Mouse (Mus musculus) C2C12 (cell line): ENCODE results near the gene Disp2. TPM values are rescaled to one million over a fixed set of nuclear protein-coding genes. Genes with fewer than 3 reads are reported as not detected.
A peak's percentile ranks its signal among the peaks of the same experiment; 100 is the strongest.

ENCODE experiments used
- H3K27me3 ChIP-seq: one replicate; pipeline ENCODE4 v1.6.1; 2011; ENCODE audit not compliant: control insufficient read depth, insufficient read depth, insufficient read length
- H3K36me3 ChIP-seq: one replicate; pipeline ENCODE4 v1.6.1; 2011; ENCODE audit not compliant: control insufficient read depth, insufficient read depth
- H3K4me3 ChIP-seq: one replicate; pipeline ENCODE4 v1.5.1; 2011; ENCODE audit warnings: mild to moderate bottlenecking, control low read depth; ENCODE audit not compliant: poor library complexity, insufficient read depth, severe bottlenecking
- H3K79me2 ChIP-seq: one replicate; pipeline ENCODE4 v1.6.1; 2011; ENCODE audit not compliant: control insufficient read depth, insufficient read depth
- H3K79me3 ChIP-seq: one replicate; pipeline ENCODE4 v1.6.1; 2011; ENCODE audit warnings: low read depth, control low read depth
- H3ac ChIP-seq: one replicate; pipeline ENCODE3; 2011; ENCODE audit warnings: low read depth; ENCODE audit not compliant: control insufficient read depth, insufficient read length
- CEBPB ChIP-seq: IDR thresholded peaks from one replicate; pipeline ENCODE4 v1.6.1; 2011; ENCODE audit warnings: low read depth, mild to moderate bottlenecking, control low read depth, moderate library complexity
- CTCF ChIP-seq: IDR thresholded peaks from one replicate; pipeline ENCODE4 v1.5.1; 2011; ENCODE audit not compliant: control insufficient read depth, insufficient read depth, insufficient read length
- FOSL1 ChIP-seq: IDR thresholded peaks from one replicate; pipeline ENCODE4 v1.8.0; 2011; ENCODE audit warnings: mild to moderate bottlenecking, low read length; ENCODE audit not compliant: poor library complexity, insufficient read depth, severe bottlenecking
- MAX ChIP-seq: IDR thresholded peaks from one replicate; pipeline ENCODE4 v1.6.1; 2011; ENCODE audit warnings: mild to moderate bottlenecking, control low read depth
- MYOD1 ChIP-seq: IDR thresholded peaks from one replicate; pipeline ENCODE4 v1.6.1; 2011; ENCODE audit warnings: low read depth; ENCODE audit not compliant: control insufficient read depth, insufficient read length
- MYOG ChIP-seq: IDR thresholded peaks from one replicate; pipeline ENCODE4 v1.6.1; 2011; ENCODE audit not compliant: control insufficient read depth, insufficient read length; ENCODE audit errors: extremely low read depth
- USF1 ChIP-seq: IDR thresholded peaks from one replicate; pipeline ENCODE4 v1.6.1; 2011; ENCODE audit warnings: low read depth, mild to moderate bottlenecking, control low read depth, moderate library complexity
- polyA plus RNA-seq: library from polyadenylated mRNA; unstranded; fragments of >200 nt; fragmentation: generic; extraction: Trizol; gene quantifications from one replicate; pipeline ENCODE4 v1.2.1, GENCODE M21; 2012; ENCODE audit warnings: missing spikeins

Gene Disp2
- polyA plus RNA-seq, 1 experiment, result 0.05 TPM

- H3K4me3 ChIP-seq, result no peak overlapping the region
- no peaks in the 10 kb centered on the region for H3K79me3 ChIP-seq
- no peak overlapping the region for H3ac ChIP-seq
- no peaks in the 10 kb centered on the region for H3K36me3 ChIP-seq
- no peaks in the 10 kb centered on the region for H3K79me2 ChIP-seq
- TF ChIP-seq MAX (no peak), MYOG (no peak), CEBPB (no peak), USF1 (no peak), MYOD1 (no peak), CTCF (no peak), FOSL1 (no peak)
- H3K27me3 ChIP-seq, result peaks cover 4% of the 10 kb centered on the region
Observed at GRCm38 (mm10) chr2:118786525-118786924, 7.0 kb downstream of the Disp2 start.

- H3K27me3 ChIP-seq, result peaks cover 4% of the 10 kb centered on the region
- no peaks in the 10 kb centered on the region for H3K79me2 ChIP-seq
- TF ChIP-seq CEBPB (no peak), USF1 (no peak), MAX (no peak), MYOD1 (no peak), MYOG (no peak), CTCF (no peak), FOSL1 (no peak)
- H3K4me3 ChIP-seq, result no peak overlapping the region
- no peak overlapping the region for H3ac ChIP-seq
- no peaks in the 10 kb centered on the region for H3K79me3 ChIP-seq
- H3K36me3 ChIP-seq, result no peaks in the 10 kb centered on the region
Observed at GRCm38 (mm10) chr2:118789501-118789900, 10.0 kb downstream of the Disp2 start.

DNA sequence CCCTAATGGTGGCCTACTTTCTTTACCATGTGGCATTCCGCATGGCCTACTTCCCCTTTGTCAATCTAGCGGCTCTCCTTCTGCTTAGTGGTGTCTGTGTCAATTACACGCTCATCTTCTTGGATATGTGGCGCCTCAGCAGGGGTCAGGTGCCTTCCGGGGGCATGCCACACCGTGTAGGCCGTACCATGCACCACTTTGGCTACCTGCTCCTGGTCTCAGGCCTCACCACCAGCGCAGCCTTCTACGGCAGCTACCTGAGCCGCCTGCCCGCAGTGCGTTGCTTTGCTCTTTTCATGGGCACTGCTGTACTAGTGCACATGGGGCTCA is 10.7 kb downstream of the Disp2 start:
- peak overlapping the region; percentile 6 for H3ac ChIP-seq
- peaks cover 4% of the 10 kb centered on the region for H3K27me3 ChIP-seq
- no peak overlapping the region for H3K4me3 ChIP-seq
- TF ChIP-seq MYOD1 (no peak), CTCF (no peak), USF1 (no peak), FOSL1 (no peak), CEBPB (no peak), MYOG (no peak), MAX (no peak)
- H3K79me2 ChIP-seq, result no peaks in the 10 kb centered on the region
- H3K79me3 ChIP-seq, result no peaks in the 10 kb centered on the region
- H3K36me3 ChIP-seq, result no peaks in the 10 kb centered on the region

DNA sequence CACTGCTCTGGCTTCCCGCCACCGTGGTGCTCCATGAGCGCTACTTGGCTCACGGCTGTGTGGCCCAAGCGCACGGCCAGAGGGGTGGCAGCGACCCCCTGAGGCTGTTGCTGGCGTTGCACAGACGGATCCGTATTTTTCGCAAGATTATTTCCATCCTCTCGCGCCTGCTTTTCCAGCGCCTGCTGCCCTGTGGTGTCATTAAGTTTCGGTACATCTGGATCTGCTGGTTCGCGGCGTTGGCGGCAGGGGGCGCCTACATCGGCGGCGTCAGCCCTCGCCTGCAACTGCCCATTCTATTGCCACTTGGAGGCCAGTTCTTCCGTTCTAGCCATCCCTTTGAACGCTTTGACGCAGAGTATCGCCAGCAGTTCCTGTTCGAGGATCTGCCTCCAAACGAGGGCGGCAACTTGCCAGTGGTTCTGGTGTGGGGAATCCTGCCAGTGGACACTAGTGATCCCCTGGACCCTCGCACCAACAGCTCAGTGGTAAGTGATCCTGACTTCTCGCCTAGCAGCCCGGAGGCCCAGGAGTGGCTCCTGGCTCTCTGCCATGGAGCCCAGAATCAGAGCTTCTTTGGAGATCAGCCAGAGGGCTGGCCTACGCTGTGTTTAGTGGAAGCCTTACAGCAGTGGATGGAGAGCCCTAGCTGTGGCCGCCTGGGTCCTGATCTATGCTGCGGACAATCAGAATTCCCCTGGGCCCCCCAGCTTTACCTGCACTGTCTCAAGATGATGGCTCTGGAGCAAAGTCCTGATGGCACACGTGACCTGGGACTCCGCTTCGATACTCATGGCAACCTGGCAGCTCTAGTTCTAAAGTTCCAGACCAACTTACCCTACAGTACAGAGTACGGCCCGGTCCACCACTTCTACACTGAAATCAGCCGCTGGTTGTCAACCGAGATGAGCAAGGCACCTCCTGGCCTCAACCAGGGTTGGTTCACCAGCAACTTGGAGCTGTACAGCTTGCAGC is 11.3 kb downstream of the Disp2 start:
- TF ChIP-seq CTCF (peak; percentile 63), MAX (no peak)
- H3K79me3 ChIP-seq, result no peaks in the 10 kb centered on the region
- H3K27me3 ChIP-seq, result peaks cover 4% of the 10 kb centered on the region
- H3ac ChIP-seq, result peak overlapping the region; percentile 6
- no peaks in the 10 kb centered on the region for H3K36me3 ChIP-seq
- H3K79me2 ChIP-seq, result no peaks in the 10 kb centered on the region
- no peak overlapping the region for H3K4me3 ChIP-seq

- Histone ChIP-seq H3K27me3 (peaks cover 4% of the 10 kb centered on the region), H3K79me3 (no peaks in the 10 kb centered on the region), H3ac (no peak overlapping the region), H3K79me2 (no peaks in the 10 kb centered on the region), H3K4me3 (no peak overlapping the region), H3K36me3 (no peaks in the 10 kb centered on the region)
- no peak for TF ChIP-seq MYOG
- TF ChIP-seq MYOD1, result no peak
- TF ChIP-seq MAX, result no peak
- no peak for TF ChIP-seq FOSL1
Observed at GRCm38 (mm10) chr2:118791591-118792258, 12.2 kb downstream of the Disp2 start.

DNA sequence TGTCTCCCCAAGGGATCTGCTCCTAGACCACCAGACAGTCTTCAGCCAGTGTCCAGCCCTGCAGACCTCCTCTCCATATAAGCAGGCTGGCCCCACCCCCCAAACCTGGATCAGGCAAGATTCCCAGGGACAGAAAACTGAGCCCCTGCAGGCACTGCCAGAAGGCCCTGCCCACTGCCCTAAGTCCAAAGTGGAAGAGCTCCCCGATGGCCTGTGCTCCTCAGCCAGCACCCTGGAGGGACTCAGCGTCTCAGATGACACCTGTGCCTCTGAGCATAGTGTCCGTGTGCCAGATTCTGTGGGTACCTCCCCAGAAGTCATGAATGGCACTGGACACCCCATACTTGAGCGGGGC is 12.7 kb downstream of the Disp2 start:
- no peak overlapping the region for H3ac ChIP-seq
- no peaks in the 10 kb centered on the region for H3K79me2 ChIP-seq
- H3K27me3 ChIP-seq, result peaks cover 4% of the 10 kb centered on the region
- no peaks in the 10 kb centered on the region for H3K36me3 ChIP-seq
- no peak overlapping the region for H3K4me3 ChIP-seq
- TF ChIP-seq MAX (no peak), FOSL1 (no peak), MYOD1 (no peak), CTCF (no peak), USF1 (no peak), MYOG (no peak)
- no peaks in the 10 kb centered on the region for H3K79me3 ChIP-seq
